Mouse (Mus musculus): ENCODE results near the gene Abhd14b.
A peak's percentile ranks its signal among the peaks of the same experiment; 100 is the strongest.

Abhd14b gene

DNA sequence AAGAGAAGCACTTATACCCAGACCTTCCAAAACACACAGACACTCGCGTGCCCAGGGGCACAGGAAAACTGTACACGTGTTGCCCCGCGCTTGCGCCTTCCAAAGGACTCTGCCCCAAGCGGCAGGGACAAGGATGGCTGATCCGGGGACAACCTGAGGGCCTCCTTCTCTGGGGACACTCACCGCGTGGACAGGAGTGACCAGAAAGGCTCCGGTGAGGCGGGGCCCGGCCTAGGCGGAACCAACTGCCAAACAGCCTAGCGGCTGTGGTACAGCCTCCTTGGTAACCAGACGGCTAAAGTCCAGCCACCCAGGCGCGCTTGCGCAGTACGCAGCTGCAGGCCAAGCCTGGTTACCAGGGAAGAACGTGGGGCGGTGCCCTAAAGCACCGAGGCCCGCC lies at the start of gene Abhd14b, which contains the start of gene Abhd14a:
Gene Abhd14b (plus strand): TSS at position 112 of the 400 bp plus-strand sequence.
Gene Abhd14a (minus strand): TSS at position 331 of the 400 bp plus-strand sequence.
- peak; percentile 97 to 98 for DNase-seq (ENCODE audit: inconsistent age in 2 of 2, low spot score in 1 of 2)

DNA sequence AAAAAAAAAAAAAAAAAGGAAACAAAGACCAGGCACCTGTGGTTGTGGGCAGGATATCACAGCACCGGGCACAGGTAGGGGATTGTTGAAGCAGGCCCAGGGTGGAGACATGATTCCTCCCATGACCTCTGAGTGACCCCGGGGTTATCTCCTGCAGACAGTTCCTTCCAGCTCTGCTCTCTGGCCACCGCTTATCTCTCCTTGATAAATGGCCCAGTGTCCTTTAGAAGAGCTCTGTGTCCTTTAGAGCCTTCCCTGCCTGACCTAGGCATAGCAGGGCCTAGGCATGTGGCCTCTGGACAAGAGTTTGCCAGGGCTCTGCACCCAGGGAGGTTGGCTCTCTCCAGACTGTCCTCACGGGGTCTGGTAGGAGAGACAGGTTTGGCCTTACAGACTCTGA lies 49.5 kb upstream of the Abhd14b start:
- DNase-seq (ENCODE audit: inconsistent age in 2 of 2, low spot score in 1 of 2) = peak; percentile 68 to 78

DNA sequence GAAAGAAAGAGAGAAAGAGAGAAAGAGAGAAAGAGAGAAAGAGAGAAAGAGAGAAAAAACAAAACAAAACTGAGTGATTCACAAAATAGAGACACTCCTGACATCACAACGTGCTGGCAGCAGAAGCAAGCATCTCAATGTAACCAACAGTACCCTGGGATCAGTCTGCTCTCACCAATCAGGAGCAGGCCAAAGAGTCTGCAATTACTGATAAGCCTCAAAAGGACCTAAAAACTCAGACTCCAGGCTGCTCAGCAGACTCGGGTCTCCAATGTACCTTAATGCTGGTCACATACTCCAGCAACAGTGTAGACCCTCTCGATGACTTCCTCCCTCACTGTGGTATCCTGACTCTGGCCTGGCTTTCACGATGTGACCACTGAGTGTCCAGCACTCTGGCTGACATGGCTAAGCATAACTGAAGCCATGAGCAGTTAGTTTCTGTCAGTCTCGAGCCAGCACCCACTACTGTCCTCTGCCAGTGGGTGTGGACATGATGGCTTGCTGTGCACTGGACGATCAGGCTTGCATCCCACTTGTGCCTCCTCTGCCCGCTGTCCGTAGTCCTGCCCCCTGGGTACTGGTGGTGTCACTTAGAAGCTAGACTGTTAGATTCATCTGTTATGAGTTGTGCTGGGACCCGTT lies 48.5 kb upstream of the Abhd14b start:
- no peak for DNase-seq (ENCODE audit: inconsistent age in 2 of 2, low spot score in 1 of 2)

DNA sequence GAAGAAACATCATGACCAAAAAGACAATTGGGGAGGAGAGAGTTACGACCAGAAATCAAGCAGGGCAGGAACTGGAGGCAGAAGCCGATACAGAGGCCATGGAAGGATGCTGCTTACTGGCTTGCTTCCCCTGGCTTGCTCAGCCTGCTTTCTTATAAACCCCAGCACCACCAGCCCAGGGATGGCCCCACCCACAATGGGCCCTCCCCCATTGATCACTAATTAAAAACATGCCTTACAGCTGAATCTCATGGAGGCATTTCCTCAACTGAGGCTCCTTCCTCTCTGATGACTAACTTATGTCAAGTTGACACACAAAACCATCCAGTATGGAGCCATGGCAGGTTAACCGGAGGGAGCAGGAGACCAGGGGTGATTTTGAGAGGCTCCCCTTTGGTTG lies 47.5 kb upstream of the Abhd14b start:
- no peak for DNase-seq (ENCODE audit: inconsistent age in 2 of 2, low spot score in 1 of 2)

GRCm38 (mm10) chr9:106402149-106402548 lies 45.1 kb upstream of the Abhd14b start:
- no peak for DNase-seq (ENCODE audit: inconsistent age in 2 of 2, low spot score in 1 of 2)

- DNase-seq (ENCODE audit: inconsistent age in 2 of 2, low spot score in 1 of 2) = no peak
These were observed 44.5 kb upstream of the Abhd14b start for GRCm38 (mm10) chr9:106402607-106403375.

- peak in 1 of 2 experiments; percentile 38 for DNase-seq (ENCODE audit: inconsistent age in 2 of 2, low spot score in 1 of 2)
These were observed 42.0 kb upstream of the Abhd14b start for GRCm38 (mm10) chr9:106405275-106405674.

- peak; percentile 54 to 69 for DNase-seq (ENCODE audit: inconsistent age in 2 of 2, low spot score in 1 of 2)
These were observed 40.7 kb upstream of the Abhd14b start for GRCm38 (mm10) chr9:106406443-106407078.

DNA sequence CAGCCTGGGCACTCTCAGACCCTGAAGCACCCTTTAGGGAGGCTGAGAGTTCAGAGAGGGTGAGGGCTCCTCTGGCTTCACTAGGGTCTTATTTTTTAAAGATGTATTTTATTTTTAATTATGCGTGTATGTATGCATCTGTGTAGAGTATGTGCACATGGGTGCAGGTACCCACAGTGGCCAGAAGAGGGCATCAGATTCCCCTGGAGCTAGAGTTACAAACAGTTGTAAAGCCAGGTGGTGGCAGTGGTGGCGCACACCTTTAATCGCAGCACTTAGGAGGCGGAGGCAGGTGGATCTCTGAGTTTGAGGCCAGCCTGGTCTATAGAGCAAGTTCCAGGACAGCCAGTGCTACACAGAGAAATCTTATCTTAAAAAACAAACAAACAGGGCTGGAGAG lies 38.2 kb upstream of the Abhd14b start:
- no peak for DNase-seq (ENCODE audit: inconsistent age in 2 of 2, low spot score in 1 of 2)

DNA sequence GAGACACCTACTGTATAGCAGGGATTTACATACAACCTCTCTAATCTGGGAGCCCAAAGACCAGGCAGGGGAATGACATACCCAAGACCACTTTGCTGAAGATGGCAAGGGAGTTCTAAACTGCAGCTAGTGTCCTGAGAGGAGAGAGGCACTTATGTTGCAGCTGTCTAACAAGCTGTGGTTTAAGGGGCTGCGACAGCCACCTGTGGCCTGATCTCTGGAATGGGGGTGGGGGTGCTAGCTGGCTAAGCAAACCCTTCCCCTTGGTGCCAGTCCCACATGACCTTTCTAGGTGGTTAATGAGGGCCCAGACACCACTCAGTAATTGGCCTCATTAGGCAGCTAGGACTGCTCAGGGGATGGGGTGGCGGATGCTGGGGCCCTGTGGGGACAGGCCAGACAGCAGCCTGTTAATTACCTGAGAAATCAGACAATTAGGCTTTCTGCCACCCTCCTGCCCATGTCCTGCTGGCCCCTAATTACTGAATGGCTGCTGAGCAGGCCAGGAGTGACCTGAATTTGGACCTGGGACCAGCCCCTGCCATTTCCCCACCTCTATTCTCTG lies 37.1 kb upstream of the Abhd14b start:
- DNase-seq (ENCODE audit: inconsistent age in 2 of 2, low spot score in 1 of 2) = no peak

- DNase-seq (ENCODE audit: inconsistent age in 2 of 2, low spot score in 1 of 2) = no peak
These were observed 36.1 kb upstream of the Abhd14b start for GRCm38 (mm10) chr9:106411091-106411594.

GRCm38 (mm10) chr9:106411729-106412128 lies 35.5 kb upstream of the Abhd14b start:
- no peak for DNase-seq (ENCODE audit: inconsistent age in 2 of 2, low spot score in 1 of 2)

GRCm38 (mm10) chr9:106412210-106412609 lies 35.0 kb upstream of the Abhd14b start:
- peak in 1 of 2 experiments; percentile 65 for DNase-seq (ENCODE audit: inconsistent age in 2 of 2, low spot score in 1 of 2)

DNA sequence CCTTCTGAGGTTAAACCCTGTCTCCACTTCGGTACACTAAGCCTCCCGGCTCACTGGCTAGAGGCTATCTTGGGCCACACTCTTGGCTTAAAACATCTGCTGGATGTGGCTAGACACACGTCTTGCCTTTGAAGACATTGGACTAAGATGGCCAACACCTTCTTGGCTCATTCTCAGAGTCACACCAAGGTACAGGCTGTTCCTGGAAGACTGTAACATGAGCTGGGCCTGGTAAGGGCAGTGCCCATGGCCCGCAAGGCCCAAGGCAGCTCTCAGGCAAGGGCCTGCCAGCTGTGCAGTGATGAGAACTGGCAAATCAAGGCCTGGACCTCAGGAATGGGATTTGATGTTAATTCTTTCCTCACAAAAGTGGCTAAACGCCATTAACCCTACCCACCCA lies 33.7 kb upstream of the Abhd14b start:
- no peak for DNase-seq (ENCODE audit: inconsistent age in 2 of 2, low spot score in 1 of 2)

DNA sequence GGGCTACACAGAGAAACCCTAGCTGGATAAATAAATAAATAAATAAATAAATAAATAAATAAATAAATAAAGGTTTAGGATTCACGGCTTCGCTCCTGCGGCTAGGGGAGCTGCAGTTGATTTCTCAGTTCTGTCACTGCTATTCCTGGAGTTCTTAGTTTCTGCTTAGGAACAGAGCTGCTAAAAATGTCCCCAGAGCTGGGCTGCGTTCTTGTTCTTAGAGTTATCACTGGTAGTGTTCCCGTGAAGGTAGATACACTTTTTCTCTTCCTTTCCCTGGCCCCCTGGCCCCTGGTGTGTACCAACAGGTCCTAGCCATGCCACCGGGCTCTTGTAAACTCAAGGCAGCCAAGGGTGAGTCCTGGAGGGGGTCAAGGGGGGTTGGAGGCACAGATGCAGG lies 30.4 kb upstream of the Abhd14b start:
- no peak for DNase-seq (ENCODE audit: inconsistent age in 2 of 2, low spot score in 1 of 2)

- DNase-seq (ENCODE audit: inconsistent age in 2 of 2, low spot score in 1 of 2) = peak; percentile 79 to 85
These were observed 29.2 kb upstream of the Abhd14b start for GRCm38 (mm10) chr9:106417841-106418625.

DNA sequence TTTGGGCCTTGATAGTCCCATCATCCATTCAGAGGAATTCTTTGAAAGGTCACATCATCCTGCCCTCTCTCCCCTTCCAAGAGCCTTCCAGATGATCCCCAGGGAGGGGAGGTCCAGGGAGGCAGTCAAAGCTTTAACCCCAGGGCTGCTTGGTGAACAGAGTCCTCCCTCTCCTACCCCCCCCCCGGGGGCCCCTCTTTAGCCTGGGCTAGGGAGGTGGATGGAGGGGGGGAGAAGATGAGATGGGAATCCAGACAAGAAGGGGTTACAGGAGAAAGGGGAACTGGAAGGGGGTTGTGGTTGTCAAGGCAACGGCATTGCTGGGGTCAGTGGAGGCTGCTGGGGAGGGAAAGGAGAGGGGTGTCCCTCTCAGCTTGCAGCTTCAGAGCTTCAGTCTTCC lies 26.7 kb upstream of the Abhd14b start:
- DNase-seq (ENCODE audit: inconsistent age in 2 of 2, low spot score in 1 of 2) = no peak

DNA sequence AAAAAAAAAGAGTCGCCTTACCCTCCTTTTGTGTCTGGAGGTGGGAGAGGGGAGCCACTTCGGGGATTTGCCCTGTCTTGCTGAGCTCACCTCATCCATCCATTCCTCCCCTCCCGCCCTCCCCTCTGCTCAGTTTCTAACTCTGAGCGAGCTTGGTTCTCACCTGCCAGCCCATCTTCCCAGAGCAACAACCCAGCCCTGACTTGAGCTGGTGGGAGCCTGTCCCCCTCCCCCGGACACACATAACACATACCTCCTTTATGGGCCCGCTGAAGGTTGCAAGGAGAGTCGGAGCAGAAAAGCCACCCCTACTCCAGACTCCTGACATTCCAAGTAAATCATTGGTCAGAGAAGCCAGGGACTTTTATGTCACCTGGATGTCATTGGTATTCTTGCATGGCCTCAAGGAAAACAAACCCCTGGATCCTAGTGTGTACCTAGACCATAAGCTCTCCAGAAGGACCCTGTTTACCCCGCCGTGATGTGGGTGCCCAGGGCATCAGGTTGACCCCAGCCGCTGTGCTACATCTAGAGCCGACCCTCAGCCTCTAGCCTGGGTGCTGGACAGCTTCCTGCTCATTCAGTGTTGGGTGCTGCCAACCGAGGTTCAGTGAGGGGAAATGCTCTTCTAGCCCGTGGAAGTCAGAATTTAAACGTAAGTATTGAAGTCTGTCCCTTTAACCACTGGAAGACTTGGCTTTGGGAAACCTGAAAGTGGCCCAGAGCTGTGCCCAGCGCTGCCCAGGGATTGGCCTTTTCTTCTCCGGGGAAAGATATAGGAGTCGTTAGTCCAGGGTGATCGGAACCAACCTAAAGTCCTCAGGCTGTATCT lies 26.0 kb upstream of the Abhd14b start:
- no peak for DNase-seq (ENCODE audit: inconsistent age in 2 of 2, low spot score in 1 of 2)

GRCm38 (mm10) chr9:106421865-106422160 lies 25.4 kb upstream of the Abhd14b start:
- DNase-seq (ENCODE audit: inconsistent age in 2 of 2, low spot score in 1 of 2) = peak; percentile 85 to 96

- no peak for DNase-seq (ENCODE audit: inconsistent age in 2 of 2, low spot score in 1 of 2)
These were observed 18.5 kb upstream of the Abhd14b start for GRCm38 (mm10) chr9:106428719-106429220.
